Mouse (Mus musculus) frontal cortex, postnatal 25 days (tissue): Measurements from ENCODE around the gene Atg9b.

ENCODE experiments used
- DNase-seq, 2 experiments: peaks; one replicate each; pipeline ENCODE4 v3.0.0; 2022; ENCODE audit warnings: low spot score in 2 of 2

The Atg9b gene

GRCm38 (mm10) chr5:24391864-24392263 is at the start of gene Atg9b:
Gene Atg9b, minus strand, starts transcription at chr5:24392143.
- DNase-seq = no peak

- DNase-seq = no peak
Observed at GRCm38 (mm10) chr5:24441187-24441586, 49.2 kb upstream of the Atg9b start.

- no peak for DNase-seq
Observed at GRCm38 (mm10) chr5:24433993-24434392, 42.0 kb upstream of the Atg9b start.

- DNase-seq = no peak
Observed at GRCm38 (mm10) chr5:24428596-24428995, 36.7 kb upstream of the Atg9b start.

GRCm38 (mm10) chr5:24427981-24428402 is 36.0 kb upstream of the Atg9b start:
- no peak for DNase-seq

- no peak for DNase-seq
Observed at GRCm38 (mm10) chr5:24427285-24427633, 35.3 kb upstream of the Atg9b start.

GRCm38 (mm10) chr5:24426556-24427284 is 34.8 kb upstream of the Atg9b start:
- no peak for DNase-seq

GRCm38 (mm10) chr5:24426037-24426432 is 34.1 kb upstream of the Atg9b start:
- no peak for DNase-seq

- no peak for DNase-seq
Observed at GRCm38 (mm10) chr5:24425421-24426036, 33.6 kb upstream of the Atg9b start.

- DNase-seq = peak; percentile 36 to 54
Observed at GRCm38 (mm10) chr5:24424861-24425411, 33.0 kb upstream of the Atg9b start.

- DNase-seq = no peak
Observed at GRCm38 (mm10) chr5:24424004-24424781, 32.2 kb upstream of the Atg9b start.

- peak; percentile 97 to 99 for DNase-seq
Observed at GRCm38 (mm10) chr5:24423129-24424003, 31.4 kb upstream of the Atg9b start, which contains the start of the genes Cdk5 and Slc4a2. Gene Cdk5, minus strand, starts transcription at chr5:24423530. Gene Slc4a2, plus strand, starts transcription at chr5:24423837.

- no peak for DNase-seq
Observed at GRCm38 (mm10) chr5:24420381-24420780, 28.4 kb upstream of the Atg9b start.

GRCm38 (mm10) chr5:24417587-24417986 is 25.6 kb upstream of the Atg9b start:
- no peak for DNase-seq

- DNase-seq = peak in 1 of 2 experiments; percentile 54
Observed at GRCm38 (mm10) chr5:24416222-24416736, 24.3 kb upstream of the Atg9b start.

GRCm38 (mm10) chr5:24413938-24414337 is 22.0 kb upstream of the Atg9b start:
- DNase-seq = no peak

GRCm38 (mm10) chr5:24413042-24413693 is 21.2 kb upstream of the Atg9b start, which contains the start of gene Asic3:
Gene Asic3, plus strand, starts transcription at chr5:24413392.
- no peak for DNase-seq

GRCm38 (mm10) chr5:24412063-24412462 is 20.1 kb upstream of the Atg9b start:
- no peak for DNase-seq

GRCm38 (mm10) chr5:24409466-24409865 is 17.5 kb upstream of the Atg9b start:
- DNase-seq = no peak

GRCm38 (mm10) chr5:24408651-24409050 is 16.7 kb upstream of the Atg9b start:
- no peak for DNase-seq
